Mouse (Mus musculus) limb, embryonic 11.5 days (tissue): ENCODE measurements around the gene Dpp7. TPM values are rescaled to one million over a fixed set of nuclear protein-coding genes. Genes with fewer than 3 reads are reported as not detected.

Source experiments
- ATAC-seq: fragments of 200-750 bp; cut with Nextera tagmentation; 2 replicates; pipeline ENCODE4 v1.8.0; 2017; ENCODE audit warnings: low read depth; ENCODE audit not compliant: insufficient number of reproducible peaks, low FRiP score, low TSS enrichment
- DNase-seq: peaks from one replicate; pipeline ENCODE4 v3.0.0-alpha.2; 2015; ENCODE audit warnings: low spot score
- H3K27ac ChIP-seq: fragments of 300-500 bp; sonication (generic); replicated peaks from 2 replicates; pipeline ENCODE4 v1.5.1; 2014; ENCODE audit warnings: low read depth, mild to moderate bottlenecking, low read length
- H3K27me3 ChIP-seq: fragments of 300-500 bp; sonication (generic); 2 replicates; pipeline ENCODE4 v1.6.1; 2014; ENCODE audit warnings: mild to moderate bottlenecking, low read length, mixed read lengths; ENCODE audit not compliant: control insufficient read depth, insufficient read depth
- H3K36me3 ChIP-seq: fragments of 300-500 bp; sonication (generic); 2 replicates; pipeline ENCODE4 v1.6.1; 2014; ENCODE audit warnings: mild to moderate bottlenecking, low read length, moderate library complexity, mixed read lengths; ENCODE audit not compliant: control insufficient read depth, insufficient read depth
- H3K4me1 ChIP-seq: fragments of 300-500 bp; sonication (generic); 2 replicates; pipeline ENCODE4 v1.6.1; 2014; ENCODE audit warnings: low read length, mixed read lengths; ENCODE audit not compliant: control insufficient read depth, insufficient read depth
- H3K4me2 ChIP-seq: fragments of 300-500 bp; sonication (generic); 2 replicates; pipeline ENCODE4 v1.6.1; 2014; ENCODE audit warnings: low read depth, mild to moderate bottlenecking, moderate library complexity; ENCODE audit not compliant: severe bottlenecking
- H3K4me3 ChIP-seq: fragments of 300-500 bp; sonication (generic); 2 replicates; pipeline ENCODE4 v1.5.1; 2014; ENCODE audit warnings: low read depth, low read length
- H3K9ac ChIP-seq: fragments of 300-500 bp; sonication (generic); 2 replicates; pipeline ENCODE4 v1.6.1; 2014; ENCODE audit warnings: mild to moderate bottlenecking, low read length
- H3K9me3 ChIP-seq: fragments of 300-500 bp; sonication (generic); 2 replicates; pipeline ENCODE4 v1.6.1; 2016; ENCODE audit warnings: low read length; ENCODE audit not compliant: control insufficient read depth
- WGBS: fragments of 180-500 bp; shearing (Covaris S2); extraction: QIAGEN DNeasy Blood & Tissue Kit; methylation state at CpG from one replicate; pipeline ENCODE4 v1.1.7; 2014; 5-methylcytosine and 5-hydroxymethylcytosine counted together
- polyA plus RNA-seq: library from polyadenylated mRNA; unstranded; fragments of >200 nt; fragmentation: Nextera tagmentation; extraction: Ambion mirVana; gene quantifications from 2 replicates; pipeline ENCODE4 v1.2.1, GENCODE M21; 2014

Gene Dpp7
- polyA plus RNA-seq, 1 experiment from 2014 or later = 16.6 TPM

DNA sequence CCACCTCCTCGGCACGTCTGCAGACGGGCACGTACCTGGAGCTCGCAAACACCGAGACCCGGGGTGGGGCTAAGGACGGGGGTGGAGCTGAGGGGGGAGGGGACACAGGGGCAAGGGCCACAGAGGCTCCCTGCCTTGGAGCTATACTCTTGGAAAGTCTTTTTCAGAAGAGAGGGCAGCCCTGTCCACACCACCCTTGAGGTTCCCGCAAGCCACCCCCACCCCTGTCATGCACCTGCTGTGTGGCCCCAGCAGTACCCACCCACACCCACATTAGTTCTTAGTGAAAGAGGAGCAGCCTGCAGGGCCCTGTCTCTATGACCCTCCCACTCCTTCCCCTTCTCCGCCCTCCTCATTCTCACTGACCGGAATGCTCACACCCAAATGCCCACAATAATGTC is 44.7 kb downstream of the Dpp7 start:
- Histone ChIP-seq H3K9me3 (no peaks in the 10 kb centered on the region), H3K4me1 (no peaks in the 10 kb centered on the region), H3K4me2 (no peak overlapping the region), H3K4me3 (no peak overlapping the region), H3K27ac (no peak overlapping the region), H3K36me3 (no peaks in the 10 kb centered on the region), H3K27me3 (peaks cover 34% of the 10 kb centered on the region), H3K9ac (no peak overlapping the region)
- no peak for DNase-seq
- no peak for ATAC-seq
- 3% methylated on average over 11 of the region's 11 CpGs for WGBS

GRCm38 (mm10) chr2:25310969-25311368 is 45.2 kb downstream of the Dpp7 start:
- Histone ChIP-seq H3K4me1 (no peaks in the 10 kb centered on the region), H3K4me2 (no peak overlapping the region), H3K27me3 (peaks cover 34% of the 10 kb centered on the region), H3K27ac (no peak overlapping the region), H3K36me3 (no peaks in the 10 kb centered on the region), H3K9me3 (no peaks in the 10 kb centered on the region), H3K9ac (no peak overlapping the region), H3K4me3 (no peak overlapping the region)
- ATAC-seq (no peak), DNase-seq (no peak)
- 2% methylated on average over 22 of the region's 22 CpGs for WGBS

DNA sequence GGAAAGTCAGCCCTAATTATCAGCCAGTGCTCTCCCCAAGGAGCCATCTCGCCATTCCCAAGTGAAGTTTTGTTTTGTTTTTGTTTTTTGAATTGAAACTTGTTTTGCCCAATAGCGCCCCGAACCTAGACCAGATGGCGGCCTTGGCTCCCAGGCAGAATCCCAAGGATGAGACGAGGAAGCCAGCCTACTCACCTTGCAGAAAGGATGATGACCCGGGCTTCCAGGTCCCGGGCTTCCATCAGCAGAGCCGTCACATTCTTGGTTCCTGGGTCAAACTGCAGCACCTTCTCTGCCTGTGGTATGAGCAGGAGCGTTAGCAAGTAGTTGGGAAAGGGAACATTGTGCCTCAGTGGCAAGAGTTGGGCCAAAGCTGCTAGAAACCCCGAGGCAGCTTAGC is 46.0 kb downstream of the Dpp7 start:
- Histone ChIP-seq H3K9ac (no peak overlapping the region), H3K4me2 (no peak overlapping the region), H3K9me3 (no peaks in the 10 kb centered on the region), H3K4me1 (no peaks in the 10 kb centered on the region), H3K4me3 (no peak overlapping the region), H3K36me3 (no peaks in the 10 kb centered on the region), H3K27ac (no peak overlapping the region), H3K27me3 (peaks cover 42% of the 10 kb centered on the region)
- WGBS = 62% methylated on average over 10 of the region's 10 CpGs
- DNase-seq (no peak), ATAC-seq (no peak)

GRCm38 (mm10) chr2:25305587-25306359 is 50.4 kb downstream of the Dpp7 start:
- 46% methylated on average over 14 of the region's 14 CpGs for WGBS
- H3K36me3 ChIP-seq = no peaks in the 10 kb centered on the region
- peak overlapping the region; percentile 32 for H3K4me3 ChIP-seq

GRCm38 (mm10) chr2:25304657-25305541 is 51.3 kb downstream of the Dpp7 start:
- ATAC-seq = peak; percentile 65; the same call in 1 of the 2 replicates
- peak overlapping the region; percentile 47; the same call in 1 of the 2 replicates for H3K9ac ChIP-seq
- 3% methylated on average over 41 of the region's 45 CpGs for WGBS

More at GRCm38 (mm10) chr2:25305587-25306359, 50.4 kb downstream of the Dpp7 start:
- H3K27ac ChIP-seq = no peak overlapping the region
- H3K9ac ChIP-seq = peak overlapping the region; percentile 47; the same call in 1 of the 2 replicates
- H3K27me3 ChIP-seq = peaks cover 17% of the 10 kb centered on the region
- H3K4me2 ChIP-seq = peak overlapping the region; percentile 80
- H3K4me1 ChIP-seq = no peaks in the 10 kb centered on the region
- no peak for DNase-seq
- H3K9me3 ChIP-seq = no peaks in the 10 kb centered on the region
- ATAC-seq = no peak

DNA sequence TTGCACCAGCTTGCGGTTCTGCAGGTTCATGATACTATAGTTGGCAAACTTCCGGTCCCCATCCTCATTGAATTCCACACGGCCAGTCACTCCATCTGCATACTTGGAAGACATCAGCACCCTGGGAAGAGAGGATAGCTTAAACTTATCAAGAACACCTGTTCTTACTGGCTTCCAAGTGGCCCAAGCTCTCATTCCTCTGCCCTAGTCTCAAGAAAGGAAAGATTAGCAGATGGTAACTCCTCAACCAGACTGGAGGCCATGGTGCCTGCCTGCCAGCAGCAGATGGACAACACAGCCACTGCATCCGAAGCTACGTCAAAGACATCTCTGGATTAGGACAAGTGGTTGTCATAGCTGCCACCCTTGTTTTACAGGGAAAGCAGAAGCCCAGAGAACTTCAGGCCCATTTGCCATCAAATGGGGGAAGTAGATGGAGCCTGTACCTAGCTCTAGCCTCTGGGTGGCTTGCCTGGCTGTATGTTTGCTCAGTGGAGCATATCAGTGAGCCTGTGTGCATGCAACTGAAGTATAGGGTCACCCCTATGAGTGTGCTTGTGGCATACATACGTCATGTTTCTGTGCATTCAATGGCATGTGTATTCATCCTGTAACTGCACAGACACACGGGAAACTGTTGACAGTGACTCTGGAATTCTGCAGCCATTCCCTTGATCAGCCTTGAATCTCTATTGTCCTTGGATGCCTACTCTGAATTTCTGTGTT is 52.1 kb downstream of the Dpp7 start:
- Histone ChIP-seq H3K9ac (no peak overlapping the region), H3K27me3 (peaks cover 9% of the 10 kb centered on the region), H3K4me3 (0 out of 2 replicates have a peak overlapping the region, but pooled peaks have one; percentile 32), H3K27ac (no peak overlapping the region), H3K4me1 (no peaks in the 10 kb centered on the region), H3K4me2 (no peak overlapping the region; the same call in 1 of the 2 replicates), H3K9me3 (no peaks in the 10 kb centered on the region), H3K36me3 (no peaks in the 10 kb centered on the region)
- ATAC-seq = no peak
- WGBS = 75% methylated on average over 7 of the region's 7 CpGs
- DNase-seq = no peak

More at GRCm38 (mm10) chr2:25304657-25305541, 51.3 kb downstream of the Dpp7 start:
- Histone ChIP-seq H3K9me3 (no peaks in the 10 kb centered on the region), H3K27ac (no peak overlapping the region), H3K4me1 (no peaks in the 10 kb centered on the region), H3K27me3 (peaks cover 11% of the 10 kb centered on the region), H3K4me3 (peak overlapping the region; percentile 32), H3K36me3 (no peaks in the 10 kb centered on the region), H3K4me2 (peak overlapping the region; percentile 80)
- peak; percentile 71 for DNase-seq

- Histone ChIP-seq H3K9me3 (no peaks in the 10 kb centered on the region), H3K27me3 (peaks cover 9% of the 10 kb centered on the region), H3K4me3 (no peak overlapping the region), H3K4me2 (no peak overlapping the region), H3K4me1 (no peaks in the 10 kb centered on the region), H3K27ac (no peak overlapping the region), H3K36me3 (no peaks in the 10 kb centered on the region), H3K9ac (no peak overlapping the region)
- DNase-seq (no peak), ATAC-seq (no peak)
- 78% methylated on average over 3 of the region's 3 CpGs for WGBS
These were observed 52.7 kb downstream of the Dpp7 start for GRCm38 (mm10) chr2:25303452-25303851.
